Mouse (Mus musculus) heart, embryonic 10.5 days (tissue): ENCODE results near the gene D10Jhu81e. TPM values are rescaled to one million over a fixed set of nuclear protein-coding genes. Genes with fewer than 3 reads are reported as not detected.

Experiments
- DNase-seq: peaks from one replicate; pipeline ENCODE4 v3.0.0-alpha.2; 2017; ENCODE audit warnings: low spot score
- H3K27ac ChIP-seq: fragments of 300-500 bp; sonication (generic); 2 replicates; pipeline ENCODE4 v1.5.1; 2016; ENCODE audit warnings: mild to moderate bottlenecking
- H3K27me3 ChIP-seq: fragments of 300-500 bp; sonication (generic); 2 replicates; pipeline ENCODE4 v1.6.1; 2016; ENCODE audit warnings: mild to moderate bottlenecking; ENCODE audit not compliant: poor library complexity, insufficient read depth, severe bottlenecking
- H3K36me3 ChIP-seq: fragments of 300-500 bp; sonication (generic); 2 replicates; pipeline ENCODE4 v1.6.1; 2016; ENCODE audit warnings: mild to moderate bottlenecking, moderate library complexity
- H3K4me1 ChIP-seq: fragments of 300-500 bp; sonication (generic); 2 replicates; pipeline ENCODE4 v1.6.1; 2016; ENCODE audit warnings: mild to moderate bottlenecking
- H3K4me3 ChIP-seq: fragments of 300-500 bp; sonication (generic); 2 replicates; pipeline ENCODE4 v1.5.1; 2016; ENCODE audit warnings: mild to moderate bottlenecking, moderate library complexity
- H3K9me3 ChIP-seq: fragments of 300-500 bp; sonication (generic); 2 replicates; pipeline ENCODE4 v1.6.1; 2016; ENCODE audit warnings: mild to moderate bottlenecking, moderate library complexity
- WGBS: fragments of 180-500 bp; shearing (Covaris S2); methylation state at CpG from one replicate; pipeline ENCODE4 v1.1.7; 2016; 5-methylcytosine and 5-hydroxymethylcytosine counted together
- polyA plus RNA-seq: library from polyadenylated mRNA; unstranded; fragments of >200 nt; fragmentation: Nextera tagmentation; extraction: Ambion mirVana; gene quantifications from 2 replicates; pipeline ENCODE4 v1.2.1, GENCODE M21; 2016

D10Jhu81e gene
- polyA plus RNA-seq, 1 experiment from 2014 or later: 32.8 TPM

DNA sequence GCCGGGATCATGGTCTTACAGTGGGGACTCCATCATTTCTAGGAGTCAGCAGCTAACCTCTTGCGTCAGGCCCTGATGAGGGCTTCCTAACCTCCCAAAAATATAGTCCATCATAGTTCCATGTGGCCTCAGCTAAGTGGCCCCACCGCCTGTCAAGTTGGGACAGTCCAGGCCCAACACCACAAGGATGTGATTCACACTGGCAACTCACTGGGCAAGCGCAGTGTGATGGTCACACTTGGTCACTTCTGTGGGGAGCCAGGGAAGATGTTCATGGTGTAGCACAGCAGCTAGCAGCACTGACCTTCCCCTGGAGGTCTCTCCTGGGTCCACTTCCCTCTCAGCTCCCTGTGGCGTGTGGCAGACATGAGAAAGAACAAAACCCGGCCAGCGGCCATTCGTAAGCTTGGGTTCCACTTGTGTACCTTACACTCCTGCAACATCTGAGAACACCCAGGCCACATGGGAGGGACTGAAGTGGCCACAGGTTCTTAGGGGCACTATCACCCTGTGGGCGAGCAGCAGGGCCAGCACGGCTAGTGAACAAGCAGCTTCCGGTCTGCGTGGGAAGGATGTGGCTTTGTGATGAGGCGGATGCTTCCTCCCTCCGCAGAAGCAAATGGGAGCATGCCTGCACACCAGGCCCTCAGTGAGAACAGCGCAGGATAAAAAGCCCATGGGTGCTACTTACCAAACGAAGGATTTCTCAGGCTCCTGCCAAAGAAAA, 9.1 kb downstream of the D10Jhu81e start:
- H3K4me1 ChIP-seq: peaks cover 9% of the 10 kb centered on the region
- no peak overlapping the region for H3K4me3 ChIP-seq
- 88% methylated on average over 16 of the region's 16 CpGs for WGBS
- H3K36me3 ChIP-seq: peaks cover 48% of the 10 kb centered on the region
- no peak for DNase-seq
- H3K27me3 ChIP-seq: no peaks in the 10 kb centered on the region
- no peaks in the 10 kb centered on the region for H3K9me3 ChIP-seq
- H3K27ac ChIP-seq: no peak overlapping the region

DNA sequence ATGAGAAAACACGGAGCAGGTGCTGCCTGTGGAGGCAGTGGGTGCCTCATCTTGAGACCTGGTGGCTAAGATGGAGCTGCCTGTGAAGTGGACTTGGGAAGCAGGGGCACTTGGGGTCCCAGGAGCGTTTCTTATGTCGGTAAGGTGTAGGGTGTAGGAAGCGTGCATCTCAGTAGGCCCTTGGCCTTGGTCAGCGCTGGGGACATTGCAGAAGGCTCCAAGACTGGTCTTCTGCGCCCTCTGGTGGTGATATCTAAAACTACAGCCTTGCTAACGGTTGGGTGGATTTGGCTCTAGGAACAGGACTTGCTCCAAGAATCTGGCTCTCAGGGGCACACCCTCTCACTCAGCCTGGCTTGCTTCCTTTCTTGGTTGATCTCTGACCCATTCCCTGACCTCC, 9.7 kb downstream of the D10Jhu81e start:
- Histone ChIP-seq H3K4me3 (peak overlapping the region; percentile 45; the same call in 1 of the 2 replicates), H3K4me1 (peaks cover 9% of the 10 kb centered on the region), H3K27me3 (no peaks in the 10 kb centered on the region), H3K27ac (peak overlapping the region; percentile 30; the same call in 1 of the 2 replicates), H3K9me3 (no peaks in the 10 kb centered on the region), H3K36me3 (peaks cover 42% of the 10 kb centered on the region)
- WGBS: 3% methylated on average over 7 of the region's 7 CpGs
- peak; percentile 90 for DNase-seq

DNA sequence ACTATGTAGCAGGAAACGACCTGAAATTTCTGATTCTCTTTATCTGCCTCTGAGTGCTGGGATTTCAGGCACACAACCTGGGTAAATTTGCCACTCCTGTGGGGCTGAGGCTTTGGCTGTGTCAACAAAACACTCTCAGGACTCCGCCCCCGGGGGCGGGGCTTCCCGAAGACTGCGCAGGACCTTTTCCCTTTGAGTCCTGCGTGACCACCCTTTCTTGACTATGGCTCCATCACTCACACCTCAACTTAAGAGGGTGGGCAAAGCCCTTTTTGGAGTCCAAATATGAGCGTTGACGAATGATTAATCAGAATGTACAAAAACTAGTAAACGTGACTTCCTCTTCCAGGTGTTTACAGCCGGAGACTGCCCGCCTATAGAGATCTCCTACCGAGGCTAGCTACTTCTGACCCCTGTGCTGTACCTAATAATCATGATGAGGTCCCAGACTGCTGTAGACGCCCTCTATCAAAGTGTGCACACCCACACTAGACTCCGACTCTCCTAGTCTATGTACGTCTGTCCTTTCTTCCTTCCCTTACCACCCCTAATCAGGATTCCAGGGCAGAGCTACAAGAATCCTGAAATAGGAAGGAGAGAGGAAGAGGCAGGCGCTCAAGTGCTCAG, 10.2 kb downstream of the D10Jhu81e start:
- no peaks in the 10 kb centered on the region for H3K27me3 ChIP-seq
- H3K4me1 ChIP-seq: peaks cover 9% of the 10 kb centered on the region
- H3K27ac ChIP-seq: peak overlapping the region; percentile 30; the same call in 1 of the 2 replicates
- peak overlapping the region; percentile 45 for H3K4me3 ChIP-seq
- 16% methylated on average over 17 of the region's 17 CpGs for WGBS
- peaks cover 37% of the 10 kb centered on the region for H3K36me3 ChIP-seq
- no peak for DNase-seq
- H3K9me3 ChIP-seq: no peaks in the 10 kb centered on the region

DNA sequence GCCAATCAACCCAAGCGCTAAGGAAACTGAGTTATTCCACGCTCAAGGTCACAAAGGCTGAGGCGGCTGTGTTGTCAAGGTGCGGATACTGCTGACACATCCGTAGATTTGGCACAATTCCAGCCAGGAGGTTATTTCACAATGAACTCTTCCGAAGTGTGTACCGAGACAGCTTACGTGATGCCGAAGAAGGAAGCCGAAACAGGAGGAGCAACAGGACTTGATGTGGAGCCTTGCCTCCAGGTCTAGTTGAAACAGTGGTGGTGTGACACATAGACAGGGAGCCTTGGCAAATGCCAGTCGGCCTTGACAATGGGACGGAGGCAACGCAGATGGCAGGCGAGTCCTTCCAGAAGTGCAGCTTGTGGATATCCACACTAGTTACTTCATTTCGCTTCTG, 11.5 kb downstream of the D10Jhu81e start:
- H3K27me3 ChIP-seq: peaks cover 2% of the 10 kb centered on the region; the same call in 1 of the 2 replicates
- H3K36me3 ChIP-seq: peaks cover 23% of the 10 kb centered on the region
- H3K27ac ChIP-seq: no peak overlapping the region
- H3K4me3 ChIP-seq: no peak overlapping the region
- H3K4me1 ChIP-seq: peaks cover 9% of the 10 kb centered on the region
- DNase-seq: no peak
- H3K9me3 ChIP-seq: no peaks in the 10 kb centered on the region
- 85% methylated on average over 15 of the region's 15 CpGs for WGBS

DNA sequence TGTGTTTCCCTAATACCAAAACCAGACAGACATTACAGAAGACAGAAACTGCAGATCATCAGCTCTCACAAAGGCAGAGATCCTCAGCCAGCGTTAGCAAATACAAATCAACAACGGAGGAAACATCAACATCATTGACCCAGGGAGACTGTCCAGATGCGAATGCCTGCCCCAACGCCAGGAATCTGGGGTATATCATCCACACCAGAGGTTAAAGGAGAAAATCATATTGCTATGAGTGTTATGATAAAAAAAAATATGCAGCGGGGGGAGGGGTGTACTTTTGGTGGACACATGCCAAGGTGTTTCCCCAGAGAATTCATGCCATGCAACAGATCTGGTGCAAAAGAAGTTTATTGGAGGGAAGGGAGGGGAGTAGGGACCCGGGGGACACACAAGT, 12.7 kb downstream of the D10Jhu81e start:
- no peak overlapping the region for H3K4me3 ChIP-seq
- no peak overlapping the region for H3K27ac ChIP-seq
- no peak for DNase-seq
- no peaks in the 10 kb centered on the region for H3K9me3 ChIP-seq
- WGBS: 77% methylated on average over 6 of the region's 6 CpGs
- H3K4me1 ChIP-seq: peaks cover 9% of the 10 kb centered on the region
- H3K27me3 ChIP-seq: peaks cover 7% of the 10 kb centered on the region; the same call in 1 of the 2 replicates
- peaks cover 13% of the 10 kb centered on the region for H3K36me3 ChIP-seq

DNA sequence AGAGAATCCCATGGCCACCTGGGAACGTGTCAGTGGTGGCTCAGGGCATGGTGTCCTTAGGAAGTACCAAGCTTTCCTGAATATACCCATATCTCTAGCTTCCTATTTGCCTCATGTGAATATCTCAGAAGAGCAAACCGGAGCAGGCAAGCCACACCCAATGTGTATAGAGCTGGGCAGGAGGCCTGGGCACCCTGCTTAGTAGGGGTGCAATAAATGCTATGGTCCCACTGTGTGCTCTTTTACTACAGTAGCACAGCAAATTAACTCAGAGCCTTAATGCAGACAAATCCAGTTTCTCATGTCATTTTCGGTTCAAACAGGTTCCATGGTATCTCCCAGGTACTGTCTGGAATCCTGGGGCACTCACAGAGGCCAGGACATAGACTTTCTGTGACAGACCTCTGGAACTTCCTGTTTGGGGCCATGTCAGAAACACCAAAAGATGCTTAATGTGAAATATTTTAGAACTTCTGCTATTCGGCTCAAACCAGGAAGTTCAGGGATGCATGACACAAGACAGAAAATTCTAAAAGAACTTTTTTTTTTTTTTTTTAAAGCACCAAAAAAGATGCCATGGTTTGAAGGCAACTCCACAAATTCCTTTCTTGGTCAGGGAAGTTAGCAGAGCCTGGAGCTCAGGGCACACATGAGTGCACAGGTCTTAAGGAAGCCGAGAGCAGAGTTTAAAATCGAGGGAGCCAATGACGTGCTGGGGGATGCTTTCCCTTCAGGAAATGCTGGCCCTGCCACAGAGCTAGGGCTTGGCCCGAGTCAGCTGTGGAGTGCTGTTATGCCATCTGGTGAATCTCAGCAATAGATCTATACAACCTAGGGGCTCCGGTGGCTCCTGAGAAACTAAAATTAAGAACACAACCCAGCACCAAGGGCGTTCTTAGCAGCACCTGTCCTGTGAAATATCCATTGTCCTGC, 20.5 kb downstream of the D10Jhu81e start:
- Histone ChIP-seq H3K4me3 (no peak overlapping the region), H3K9me3 (no peaks in the 10 kb centered on the region), H3K4me1 (peaks cover 5% of the 10 kb centered on the region), H3K27me3 (peaks cover 18% of the 10 kb centered on the region; the same call in 1 of the 2 replicates), H3K27ac (no peak overlapping the region), H3K36me3 (no peaks in the 10 kb centered on the region)
- 66% methylated on average over 10 of the region's 10 CpGs for WGBS
- no peak for DNase-seq

DNA sequence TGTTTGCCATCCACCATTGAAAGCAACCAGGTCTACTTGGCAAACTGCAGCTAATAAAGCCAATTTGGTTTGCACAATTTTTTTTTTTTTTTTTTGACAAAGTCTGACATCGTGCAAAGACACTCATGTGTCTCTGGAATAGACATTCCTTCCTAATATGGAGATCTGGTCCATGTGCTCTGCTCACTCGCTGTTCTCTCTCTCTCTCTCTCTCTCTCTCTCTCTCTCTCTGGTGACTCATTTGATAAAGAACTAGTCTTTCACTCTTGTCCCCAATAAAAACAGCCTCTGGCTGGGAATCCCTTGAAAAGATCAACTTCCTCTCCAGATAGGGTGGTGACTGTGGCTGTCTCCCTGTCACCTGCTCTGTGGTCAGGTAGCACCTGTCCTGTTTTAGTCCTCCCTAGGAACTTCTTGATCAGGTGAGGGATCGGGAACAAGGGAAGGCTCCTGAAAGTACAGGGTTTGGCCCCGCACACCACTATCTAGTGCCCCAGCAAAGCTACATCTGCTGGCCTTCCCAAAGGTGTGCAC, 21.6 kb downstream of the D10Jhu81e start:
- no peaks in the 10 kb centered on the region for H3K36me3 ChIP-seq
- H3K4me3 ChIP-seq: no peak overlapping the region
- H3K27me3 ChIP-seq: peaks cover 15% of the 10 kb centered on the region; the same call in 1 of the 2 replicates
- H3K4me1 ChIP-seq: peaks cover 6% of the 10 kb centered on the region
- WGBS: 72% methylated on average over 4 of the region's 4 CpGs
- no peaks in the 10 kb centered on the region for H3K9me3 ChIP-seq
- H3K27ac ChIP-seq: no peak overlapping the region
- no peak for DNase-seq

DNA sequence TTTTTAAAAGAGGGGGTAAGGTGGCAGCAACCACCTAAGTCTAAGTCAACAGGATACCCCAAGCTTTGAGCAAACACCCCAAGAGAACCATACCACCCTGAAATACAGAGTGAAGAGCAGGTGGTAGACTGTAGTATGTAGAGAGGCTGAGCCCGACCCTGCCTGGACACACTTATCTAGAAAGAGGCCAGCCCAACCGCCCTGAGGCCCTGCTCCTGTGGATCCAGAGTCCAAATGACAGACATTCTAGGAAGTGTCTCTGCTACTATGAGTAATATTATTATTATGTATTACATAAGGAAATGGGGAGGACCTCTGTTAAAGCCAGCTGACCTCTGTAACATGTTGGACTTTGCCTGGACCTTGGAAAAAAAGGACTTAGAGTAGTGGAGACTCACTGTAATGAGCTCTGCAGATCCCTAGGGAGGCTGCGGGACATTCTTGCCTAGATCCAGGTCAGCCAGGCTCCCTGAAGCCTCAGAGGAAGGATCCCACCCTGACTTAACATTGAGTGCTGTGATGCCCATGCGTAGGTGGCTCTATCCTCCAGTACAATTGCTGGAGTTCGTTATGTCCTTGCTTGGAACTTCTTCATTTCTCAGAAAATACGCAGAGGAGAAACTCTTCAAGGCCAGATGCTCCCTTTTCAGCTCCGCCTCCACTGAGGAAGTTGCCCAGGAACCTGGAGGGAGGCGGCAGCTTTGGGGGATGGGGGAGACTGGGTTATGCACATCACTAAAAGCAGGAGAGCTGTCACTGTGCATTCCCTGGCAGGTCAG, 25.7 kb downstream of the D10Jhu81e start:
- Histone ChIP-seq H3K27me3 (no peaks in the 10 kb centered on the region), H3K4me3 (no peak overlapping the region), H3K4me1 (peaks cover 7% of the 10 kb centered on the region; the same call in 1 of the 2 replicates), H3K27ac (no peak overlapping the region), H3K9me3 (no peaks in the 10 kb centered on the region), H3K36me3 (no peaks in the 10 kb centered on the region)
- 39% methylated on average over 8 of the region's 8 CpGs for WGBS
- DNase-seq: no peak

DNA sequence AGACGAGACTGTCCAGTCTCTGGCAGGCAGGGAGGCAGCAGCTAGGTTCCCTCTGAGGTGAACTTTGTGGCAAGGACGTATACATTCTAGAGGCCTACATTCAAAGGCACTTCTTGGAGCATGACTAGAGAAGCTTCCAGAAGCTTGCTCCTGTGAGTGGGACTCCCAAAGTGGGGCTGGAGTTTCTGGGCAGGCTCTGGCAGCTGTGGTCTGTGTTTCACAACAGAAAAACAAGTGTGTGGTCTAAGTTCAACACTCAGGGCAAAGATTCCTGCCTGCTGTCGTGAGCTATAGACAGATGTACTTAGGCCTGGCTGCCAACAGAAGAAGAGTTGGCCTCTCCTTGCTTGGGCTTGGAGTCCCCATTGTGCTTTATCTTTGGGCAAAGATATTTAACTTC, 28.7 kb downstream of the D10Jhu81e start:
- Histone ChIP-seq H3K4me1 (peaks cover 25% of the 10 kb centered on the region), H3K27ac (no peak overlapping the region), H3K36me3 (no peaks in the 10 kb centered on the region), H3K4me3 (no peak overlapping the region), H3K9me3 (no peaks in the 10 kb centered on the region), H3K27me3 (no peaks in the 10 kb centered on the region)
- no peak for DNase-seq
- 85% methylated on average over 3 of the region's 3 CpGs for WGBS

DNA sequence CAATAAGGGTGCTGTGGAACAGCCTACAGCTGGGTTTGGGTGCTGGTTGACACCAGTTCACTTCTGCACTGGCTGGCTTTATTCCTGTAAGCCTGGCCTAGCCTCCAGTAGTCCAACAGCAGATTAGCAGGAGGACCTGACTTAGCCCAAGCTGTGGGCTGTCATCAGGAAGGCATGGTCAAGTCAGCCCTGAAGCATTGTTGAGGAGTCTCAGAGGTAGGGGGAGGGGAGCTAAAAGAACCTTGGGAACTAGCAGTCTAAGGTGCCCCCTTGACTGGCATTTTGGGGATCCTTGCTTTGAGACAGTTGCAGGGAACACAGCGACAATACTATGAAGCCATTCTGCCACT, 29.4 kb downstream of the D10Jhu81e start:
- 92% methylated on average over 1 of the region's 1 CpGs for WGBS
- Histone ChIP-seq H3K27ac (no peak overlapping the region), H3K4me3 (no peak overlapping the region), H3K36me3 (no peaks in the 10 kb centered on the region), H3K4me1 (peaks cover 31% of the 10 kb centered on the region), H3K9me3 (no peaks in the 10 kb centered on the region), H3K27me3 (no peaks in the 10 kb centered on the region)
- no peak for DNase-seq

DNA sequence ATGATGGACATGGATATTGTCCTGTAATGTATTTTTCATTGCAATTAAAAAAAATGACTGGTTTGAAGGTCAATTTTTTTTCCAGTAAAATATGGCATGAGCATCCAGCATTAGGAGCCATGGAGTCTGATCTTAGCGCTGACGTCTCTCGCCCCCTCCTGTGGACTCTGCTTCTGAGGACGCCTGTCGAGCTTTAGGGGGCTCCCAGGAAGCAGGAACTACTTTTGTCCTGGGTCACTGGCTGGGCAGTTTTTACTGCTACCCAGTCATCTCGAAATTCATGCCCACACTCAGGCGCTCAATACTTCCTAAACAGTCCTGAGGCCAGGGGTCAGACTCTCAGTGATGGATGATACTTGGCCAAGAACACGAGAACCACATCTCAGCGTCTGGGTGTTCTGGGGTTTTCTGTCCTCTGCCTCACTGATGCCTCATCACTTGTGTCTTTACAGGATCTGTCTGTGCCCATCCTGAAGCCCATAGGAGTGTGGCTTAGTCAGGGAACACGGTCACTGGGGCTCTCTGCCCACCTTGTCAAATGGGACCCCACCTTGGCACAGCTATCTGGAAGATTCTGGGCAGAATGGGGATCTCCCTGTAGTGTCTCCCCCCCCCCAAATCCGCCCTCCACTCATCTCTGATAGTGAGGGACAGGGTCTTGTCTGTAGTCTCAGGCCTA, 29.9 kb downstream of the D10Jhu81e start:
- no peak overlapping the region for H3K4me3 ChIP-seq
- no peaks in the 10 kb centered on the region for H3K27me3 ChIP-seq
- no peak for DNase-seq
- H3K9me3 ChIP-seq: no peaks in the 10 kb centered on the region
- peaks cover 36% of the 10 kb centered on the region for H3K4me1 ChIP-seq
- 0 out of 2 replicates have a peak overlapping the region, but pooled peaks have one; percentile 36 for H3K27ac ChIP-seq
- WGBS: 74% methylated on average over 11 of the region's 11 CpGs
- no peaks in the 10 kb centered on the region for H3K36me3 ChIP-seq
